ENCODE assay signal across 8 mouse cellular contexts in genomic region chrX:51681170-51681667, GRCm38 (mm10). TPM values are rescaled to one million over a fixed set of nuclear protein-coding genes. Genes with fewer than 3 reads are reported as not detected.
A peak's percentile ranks its signal among the peaks of the same experiment; 100 is the strongest.
DNase-seq lines count a peak whose midpoint lies in the region; ATAC-seq lines count a peak whose summit lies in the region.

No protein-coding gene starts in this region.

- peak overlapping the region; percentile 73 for H3K4me2 ChIP-seq in forebrain, embryonic 14.5 days (ENCODE audit: low read length)
- H3K4me2 ChIP-seq in hindbrain, embryonic 16.5 days (ENCODE audit: low read length) = peak overlapping the region; percentile 81
- peak overlapping the region; percentile 77 for H3K4me2 ChIP-seq in neural tube, embryonic 13.5 days

- ATAC-seq in forebrain, embryonic 14.5 days = peak; percentile 77
- ATAC-seq in hindbrain, embryonic 16.5 days = peak; percentile 75
- ATAC-seq in neural tube, embryonic 13.5 days (ENCODE audit: low read depth) = peak; percentile 69

- no peaks in the 10 kb centered on the region for H3K27me3 ChIP-seq in forebrain, embryonic 14.5 days (replicated peaks; ENCODE audit: control insufficient read depth, insufficient read depth, low read length)
- H3K27me3 ChIP-seq in hindbrain, embryonic 16.5 days (replicated peaks; ENCODE audit: control insufficient read depth, insufficient read depth, low read length) = no peaks in the 10 kb centered on the region; the same call in 1 of the 2 replicates
- peaks cover 93% of the 10 kb centered on the region for H3K27me3 ChIP-seq in limb, embryonic 10.5 days (ENCODE audit: low read depth, poor library complexity, severe bottlenecking)
- H3K27me3 ChIP-seq in neural tube, embryonic 13.5 days = peaks cover 33% of the 10 kb centered on the region

- no peaks in the 10 kb centered on the region for H3K36me3 ChIP-seq in forebrain, embryonic 14.5 days (ENCODE audit: control insufficient read depth, insufficient read depth, low read length)
- no peaks in the 10 kb centered on the region for H3K36me3 ChIP-seq in hindbrain, embryonic 16.5 days (ENCODE audit: control insufficient read depth, insufficient read depth, low read length)
- peaks cover 8% of the 10 kb centered on the region for H3K36me3 ChIP-seq in limb, embryonic 10.5 days
- no peaks in the 10 kb centered on the region for H3K36me3 ChIP-seq in neural tube, embryonic 13.5 days

- no peak overlapping the region for H3K27ac ChIP-seq in brown adipose tissue, adult 24 weeks (replicated peaks; ENCODE audit: low read depth, low read length)
- peak overlapping the region; percentile 54; the same call in 1 of the 2 replicates for H3K27ac ChIP-seq in forebrain, embryonic 14.5 days (ENCODE audit: low read depth, low read length)
- peak overlapping the region; percentile 70 for H3K27ac ChIP-seq in hindbrain, embryonic 16.5 days (ENCODE audit: low read depth, low read length)
- H3K27ac ChIP-seq in limb, embryonic 10.5 days = peak overlapping the region; percentile 90
- H3K27ac ChIP-seq in neural tube, embryonic 13.5 days (replicated peaks) = peak overlapping the region; percentile 18; the same call in 1 of the 2 replicates

- H3K9me3 ChIP-seq in forebrain, embryonic 14.5 days (replicated peaks; ENCODE audit: control insufficient read depth, low read length) = no peaks in the 10 kb centered on the region
- no peaks in the 10 kb centered on the region for H3K9me3 ChIP-seq in hindbrain, embryonic 16.5 days (ENCODE audit: control insufficient read depth, low read length)
- H3K9me3 ChIP-seq in limb, embryonic 10.5 days (replicated peaks) = 0 out of 2 replicates have a peak, but pooled peaks cover 2% of the 10 kb centered on the region
- no peaks in the 10 kb centered on the region for H3K9me3 ChIP-seq in neural tube, embryonic 13.5 days

- 36% methylated on average over 37 of the region's 43 CpGs for WGBS in forebrain, embryonic 14.5 days
- WGBS in hindbrain, embryonic 16.5 days = 19% methylated on average over 35 of the region's 43 CpGs
- WGBS in limb, embryonic 10.5 days = 13% methylated on average over 35 of the region's 43 CpGs
- 13% methylated on average over 43 of the region's 43 CpGs for WGBS in neural tube, embryonic 13.5 days

- H3K4me3 ChIP-seq in brown adipose tissue, adult 24 weeks (ENCODE audit: insufficient read depth, low read depth, low read length) = peak overlapping the region; percentile 38
- H3K4me3 ChIP-seq in forebrain, embryonic 14.5 days (ENCODE audit: low read depth, low read length) = peak overlapping the region; percentile 40
- peak overlapping the region; percentile 57 for H3K4me3 ChIP-seq in hindbrain, embryonic 16.5 days (ENCODE audit: low read length)
- H3K4me3 ChIP-seq in limb, embryonic 10.5 days = peak overlapping the region; percentile 64
- peak overlapping the region; percentile 52 for H3K4me3 ChIP-seq in neural tube, embryonic 13.5 days

- H3K9ac ChIP-seq in forebrain, embryonic 14.5 days (ENCODE audit: low read length) = peak overlapping the region; percentile 68
- peak overlapping the region; percentile 64 for H3K9ac ChIP-seq in hindbrain, embryonic 16.5 days (ENCODE audit: low read depth, low read length)
- peak overlapping the region; percentile 68 for H3K9ac ChIP-seq in neural tube, embryonic 13.5 days

- H3K4me1 ChIP-seq in brown adipose tissue, adult 24 weeks (ENCODE audit: control insufficient read depth, insufficient read depth, insufficient read length, low read length) = no peaks in the 10 kb centered on the region
- H3K4me1 ChIP-seq in forebrain, embryonic 14.5 days (ENCODE audit: control insufficient read depth, insufficient read depth, low read length) = no peaks in the 10 kb centered on the region
- no peaks in the 10 kb centered on the region for H3K4me1 ChIP-seq in hindbrain, embryonic 16.5 days (ENCODE audit: control insufficient read depth, insufficient read depth, low read depth, low read length)
- 0 out of 2 replicates have a peak, but pooled peaks cover 5% of the 10 kb centered on the region for H3K4me1 ChIP-seq in limb, embryonic 10.5 days
- H3K4me1 ChIP-seq in neural tube, embryonic 13.5 days (replicated peaks) = no peaks in the 10 kb centered on the region

- DNase-seq in heart, adult 11 months = peak; percentile 24
- no peak for DNase-seq in heart, adult 8-10 months (ENCODE audit: low spot score)
- peak; percentile 63 for DNase-seq in forebrain, embryonic 14.5 days (ENCODE audit: low spot score)
- peak; percentile 65 for DNase-seq in limb, embryonic 10.5 days (ENCODE audit: low spot score)
- no peak for DNase-seq in B cell, adult 2 months

RNA-seq across cellular contexts. Expression of gene Hs6st2, which starts 0.4 kb away (rescaled TPM):
- total RNA-seq in heart, adult 8-10 months (2022) = under 1 TPM; 0.19 to 0.73 (median 0.27) TPM
- 0.25 TPM in 1 of 2 replicates, not detected in the other for polyA plus RNA-seq in brown adipose tissue, adult 24 weeks (2012; ENCODE audit: insufficient read depth, insufficient read length, missing spikeins)
- polyA plus RNA-seq in forebrain, embryonic 14.5 days (2014; fragmentation: Nextera tagmentation; extraction: Ambion mirVana) = 36.2 and 47.1 TPM in 2 replicates
- 49.7 and 52.1 TPM in 2 replicates for polyA plus RNA-seq in hindbrain, embryonic 16.5 days (2015; fragmentation: Nextera tagmentation; extraction: Ambion mirVana)
- 21.2 and 23.2 TPM in 2 replicates for polyA plus RNA-seq in limb, embryonic 10.5 days (2016; fragmentation: Nextera tagmentation; extraction: Ambion mirVana)
- 14.0 and 18.2 TPM in 2 replicates for polyA plus RNA-seq in neural tube, embryonic 13.5 days (2015; fragmentation: Nextera tagmentation; extraction: Ambion mirVana)

Comparison
In these comparisons a context has a peak if more than half of its experiments do, and no peak if none do; other contexts are left out.
1. DNase-seq: peak in heart, adult 11 months (single experiment), forebrain, embryonic 14.5 days (single experiment) and limb, embryonic 10.5 days (single experiment); none in heart, adult 8-10 months (single experiment) and B cell, adult 2 months (0 of 2).
2. RNA of gene Hs6st2, which starts 0.4 kb away (polyA plus RNA-seq): 49.7 to 52.1 TPM in hindbrain, embryonic 16.5 days, 36.2 to 47.1 TPM in forebrain, embryonic 14.5 days, 21.2 to 23.2 TPM in limb, embryonic 10.5 days and 14.0 to 18.2 TPM in neural tube, embryonic 13.5 days; 0.25 TPM in brown adipose tissue, adult 24 weeks; every median in the first group is over 10 times any median in the second.
3. Peak in every context shown above with its lines, with median percentiles within 50 percentile points of each other: H3K4me3 ChIP-seq, ATAC-seq, H3K4me2 ChIP-seq and H3K9ac ChIP-seq.